Mouse (Mus musculus): ENCODE results near the gene Bcl2. TPM values are rescaled to one million over a fixed set of nuclear protein-coding genes. Genes with fewer than 3 reads are reported as not detected.

The Bcl2 gene
- total and polyA plus RNA-seq, 3 experiments = 4.5 to 13.6 (median 8.7) TPM

- H3K4me3 ChIP-seq (replicated peaks in 1 of 3; ENCODE audit: low read depth in 2 of 3, low read length in 2 of 3, poor library complexity in 1 of 3) = peak overlapping the region in 1 of 3 experiments; percentile 2
- peak overlapping the region; percentile 48; the same call in 1 of the 2 replicates for H3K4me2 ChIP-seq (ENCODE audit: insufficient read depth, low read depth, poor library complexity, severe bottlenecking)
- no peak overlapping the region; the same call in 1 of the 2 replicates for H3K9ac ChIP-seq (ENCODE audit: insufficient read depth, low read depth)
- H3K4me1 ChIP-seq (ENCODE audit: control insufficient read depth in 1 of 2, insufficient read depth in 2 of 2) = peaks cover 20 to 41% of the 10 kb centered on the region in 2 experiments
- in situ Hi-C loops (cut with MboI; ENCODE audit: low pct_ligation_motif_present, low pct_unique_long_range_greater_than_20kb, low sequenced_read_pairs) (no loop called here), dilution Hi-C loops (cut with MboI; ENCODE audit: extremely low pct_ligation_motif_present, extremely low pct_unique_long_range_greater_than_20kb, low sequenced_read_pairs) (no loop called here)
- 0 out of 2 replicates have a peak overlapping the region, but pooled peaks have one; percentile 4 for H3K27ac ChIP-seq (ENCODE audit: insufficient read depth, low read depth)
- H3K9me3 ChIP-seq (replicated peaks; ENCODE audit: low read length) = no peaks in the 10 kb centered on the region
- no peaks in the 10 kb centered on the region for H3K79me2 ChIP-seq (replicated peaks; ENCODE audit: control insufficient read depth, extremely low read depth, insufficient read depth, poor library complexity, severe bottlenecking)
- DNase-seq (ENCODE audit: extremely low read depth) = no peak
- no peaks in the 10 kb centered on the region for H3K27me3 ChIP-seq (replicated peaks)
- no peak for TF ChIP-seq KAT2A (IDR thresholded peaks at IDR 0.05; ENCODE audit: insufficient replicate concordance, low read length)
- TF ChIP-seq MAFK (IDR thresholded peaks at IDR 0.05; ENCODE audit: insufficient replicate concordance, low read length) = no peak
- TF ChIP-seq USF1 (IDR thresholded peaks at IDR 0.05; ENCODE audit: low read depth, low read length) = no peak
- TF ChIP-seq GABPA (IDR thresholded peaks at IDR 0.05; ENCODE audit: insufficient replicate concordance, low read depth, low read length) = no peak
- TF ChIP-seq CHD2 (IDR thresholded peaks at IDR 0.05; ENCODE audit: low read length) = no peak
- no peak for TF ChIP-seq USF2 (conservative IDR thresholded peaks at IDR 0.05; ENCODE audit: low read depth, low read length)
- no peak for TF ChIP-seq ETS1 (conservative IDR thresholded peaks at IDR 0.05; ENCODE audit: low read depth, low read length)
- no peak for TF ChIP-seq EP300 (IDR thresholded peaks at IDR 0.05; ENCODE audit: low read length)
- TF ChIP-seq MXI1 (IDR thresholded peaks at IDR 0.05; ENCODE audit: low read depth, low read length) = no peak
- no peak for TF ChIP-seq CHD1 (IDR thresholded peaks at IDR 0.05; ENCODE audit: low read depth, low read length)
- no peak for TF ChIP-seq ELF1 (IDR thresholded peaks at IDR 0.05; ENCODE audit: low read depth, low read length)
- no peak for TF ChIP-seq HCFC1 (IDR thresholded peaks at IDR 0.05; ENCODE audit: low read depth, low read length)
- no peak for TF ChIP-seq TCF12 (IDR thresholded peaks at IDR 0.05; ENCODE audit: low read depth, low read length)
- TF ChIP-seq MEF2A (IDR thresholded peaks at IDR 0.05; ENCODE audit: borderline replicate concordance, low read depth, low read length) = no peak
- TF ChIP-seq RAD21 (IDR thresholded peaks at IDR 0.05; ENCODE audit: low read depth, low read length) = no peak
- H3K36me3 ChIP-seq (replicated peaks in 1 of 2; ENCODE audit: control insufficient read depth in 1 of 2, insufficient read depth in 1 of 2, low read length in 1 of 2) = peaks cover 2 to 8% of the 10 kb centered on the region in 2 experiments
Measured at GRCm38 (mm10) chr1:106612166-106613031, 101.7 kb downstream of the Bcl2 start.

GRCm38 (mm10) chr1:106611246-106611645, 102.8 kb downstream of the Bcl2 start:
- dilution Hi-C loops (cut with MboI; ENCODE audit: extremely low pct_ligation_motif_present, extremely low pct_unique_long_range_greater_than_20kb, low sequenced_read_pairs) (no loop called here), in situ Hi-C loops (cut with MboI; ENCODE audit: low pct_ligation_motif_present, low pct_unique_long_range_greater_than_20kb, low sequenced_read_pairs) (no loop called here)
- TF ChIP-seq HCFC1 (IDR thresholded peaks at IDR 0.05; ENCODE audit: low read depth, low read length) = no peak
- TF ChIP-seq BHLHE40 (IDR thresholded peaks at IDR 0.05; ENCODE audit: low read depth, low read length) = no peak
- no peak for TF ChIP-seq USF1 (IDR thresholded peaks at IDR 0.05; ENCODE audit: low read depth, low read length)
- TF ChIP-seq TCF12 (IDR thresholded peaks at IDR 0.05; ENCODE audit: low read depth, low read length) = no peak
- no peak for TF ChIP-seq RCOR1 (conservative IDR thresholded peaks at IDR 0.05; ENCODE audit: low read depth, low read length)
- no peak for TF ChIP-seq MXI1 (IDR thresholded peaks at IDR 0.05; ENCODE audit: low read depth, low read length)
- Histone ChIP-seq H3K4me2 (ENCODE audit: insufficient read depth, low read depth, poor library complexity, severe bottlenecking) (no peak overlapping the region), H3K4me1 (ENCODE audit: control insufficient read depth in 1 of 2, insufficient read depth in 2 of 2) (peaks cover 16 to 30% of the 10 kb centered on the region in 2 experiments), H3K4me3 (replicated peaks in 1 of 3; ENCODE audit: low read depth in 2 of 3, low read length in 2 of 3, poor library complexity in 1 of 3) (no peak overlapping the region), H3K9ac (ENCODE audit: insufficient read depth, low read depth) (no peak overlapping the region), H3K36me3 (replicated peaks in 1 of 2; ENCODE audit: control insufficient read depth in 1 of 2, insufficient read depth in 1 of 2, low read length in 1 of 2) (peaks cover 2 to 8% of the 10 kb centered on the region in 2 experiments), H3K9me3 (replicated peaks; ENCODE audit: low read length) (no peaks in the 10 kb centered on the region), H3K27ac (ENCODE audit: insufficient read depth, low read depth) (no peak overlapping the region), H3K27me3 (replicated peaks) (no peaks in the 10 kb centered on the region), H3K79me2 (replicated peaks; ENCODE audit: control insufficient read depth, extremely low read depth, insufficient read depth, poor library complexity, severe bottlenecking) (no peaks in the 10 kb centered on the region; the same call in 1 of the 2 replicates)
- DNase-seq (ENCODE audit: extremely low read depth) = no peak
